Mouse (Mus musculus): ENCODE data around the gene Cdk19. TPM values are rescaled to one million over a fixed set of nuclear protein-coding genes. Genes with fewer than 3 reads are reported as not detected.
A peak's percentile ranks its signal among the peaks of the same experiment; 100 is the strongest.

Cdk19 gene
- polyA plus RNA-seq, 1 experiment from 2014 or later, result 6.1 TPM

DNA sequence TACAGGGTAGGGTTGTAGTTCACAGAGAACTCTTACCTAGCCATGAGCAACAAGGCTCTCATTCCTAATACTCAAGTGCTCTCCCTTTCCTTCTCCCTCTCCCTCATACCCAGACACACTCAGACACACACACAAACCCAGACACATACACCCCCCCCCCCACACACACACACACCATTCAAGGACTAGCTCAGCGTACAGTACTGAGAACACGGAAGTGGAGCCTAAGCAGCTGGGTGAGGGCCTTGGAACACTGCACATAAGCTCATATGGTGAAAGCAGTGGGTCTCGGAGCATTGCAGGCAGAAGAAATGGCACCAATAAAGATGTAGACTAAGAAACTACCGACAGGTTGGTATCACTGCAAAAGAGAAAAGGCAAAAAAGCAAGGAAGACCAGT lies 105.2 kb downstream of the Cdk19 start:
- no peaks in the 10 kb centered on the region for H3K27me3 ChIP-seq (replicated peaks)
- peaks cover 33% of the 10 kb centered on the region for H3K4me1 ChIP-seq
- no peak for ATAC-seq (ENCODE audit: extremely low read depth, insufficient number of reproducible peaks, low FRiP score, low TSS enrichment)
- no peaks in the 10 kb centered on the region for H3K9me3 ChIP-seq
- no peak overlapping the region for H3K27ac ChIP-seq (replicated peaks)
- no peak overlapping the region for H3K4me3 ChIP-seq
- 87% methylated on average over 4 of the region's 4 CpGs for WGBS
- H3K9ac ChIP-seq, result no peak overlapping the region
- H3K36me3 ChIP-seq, result 0 out of 2 replicates have a peak, but pooled peaks cover 3% of the 10 kb centered on the region
- no peak overlapping the region for H3K4me2 ChIP-seq

DNA sequence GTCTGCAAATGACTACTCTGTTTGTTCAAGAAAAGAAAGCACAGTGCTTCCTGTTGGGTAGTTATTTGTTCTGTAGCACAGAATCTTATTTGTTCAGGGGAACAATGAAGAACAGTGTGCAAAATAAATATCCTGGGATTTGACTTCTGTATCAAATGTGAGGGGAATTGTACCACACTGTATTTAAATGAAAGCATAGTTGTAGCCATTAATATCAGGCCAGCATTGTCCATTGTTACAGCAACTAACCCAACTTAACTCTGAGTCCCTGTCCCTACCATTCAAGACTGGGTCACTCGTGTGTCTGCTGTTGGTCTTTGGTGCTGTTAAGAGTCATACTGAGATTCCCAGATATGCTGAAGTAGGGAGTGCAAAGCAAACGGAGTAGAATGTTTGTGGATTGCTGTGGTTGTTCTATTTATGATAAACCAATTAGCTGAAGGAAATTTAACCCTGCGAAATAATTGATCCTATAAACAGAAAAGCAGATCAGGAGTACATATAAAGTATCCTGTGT lies 106.8 kb downstream of the Cdk19 start:
- peaks cover 27% of the 10 kb centered on the region for H3K4me1 ChIP-seq
- ATAC-seq (ENCODE audit: extremely low read depth, insufficient number of reproducible peaks, low FRiP score, low TSS enrichment), result no peak
- H3K27me3 ChIP-seq (replicated peaks), result no peaks in the 10 kb centered on the region
- WGBS, result 47% methylated on average over 3 of the region's 3 CpGs
- H3K36me3 ChIP-seq, result 0 out of 2 replicates have a peak, but pooled peaks cover 3% of the 10 kb centered on the region
- no peak overlapping the region for H3K9ac ChIP-seq
- H3K4me2 ChIP-seq, result no peak overlapping the region
- H3K27ac ChIP-seq (replicated peaks), result peak overlapping the region; percentile 5
- no peaks in the 10 kb centered on the region for H3K9me3 ChIP-seq
- H3K4me3 ChIP-seq, result no peak overlapping the region

DNA sequence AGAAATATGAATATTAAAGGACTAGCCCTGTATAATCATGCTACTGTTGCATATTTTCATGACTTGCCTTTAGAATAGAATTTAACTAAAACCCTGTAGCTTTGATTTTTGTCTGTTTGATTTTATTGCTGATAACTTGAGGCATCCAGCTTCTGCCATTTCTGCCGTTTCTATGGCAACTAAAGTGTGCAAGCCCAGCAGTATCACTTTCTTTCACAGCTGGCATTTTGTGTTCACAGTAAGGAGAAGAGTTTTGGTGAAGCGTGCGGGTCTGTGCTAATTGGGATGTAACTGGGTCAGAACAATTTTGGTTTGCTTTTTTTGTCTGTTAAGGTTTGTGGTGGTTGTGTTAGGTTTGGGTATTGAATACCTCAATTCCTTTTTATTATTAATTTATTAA lies 107.3 kb downstream of the Cdk19 start:
- WGBS, result 81% methylated on average over 3 of the region's 3 CpGs
- ATAC-seq (ENCODE audit: extremely low read depth, insufficient number of reproducible peaks, low FRiP score, low TSS enrichment), result no peak
- H3K27me3 ChIP-seq (replicated peaks), result no peaks in the 10 kb centered on the region

DNA sequence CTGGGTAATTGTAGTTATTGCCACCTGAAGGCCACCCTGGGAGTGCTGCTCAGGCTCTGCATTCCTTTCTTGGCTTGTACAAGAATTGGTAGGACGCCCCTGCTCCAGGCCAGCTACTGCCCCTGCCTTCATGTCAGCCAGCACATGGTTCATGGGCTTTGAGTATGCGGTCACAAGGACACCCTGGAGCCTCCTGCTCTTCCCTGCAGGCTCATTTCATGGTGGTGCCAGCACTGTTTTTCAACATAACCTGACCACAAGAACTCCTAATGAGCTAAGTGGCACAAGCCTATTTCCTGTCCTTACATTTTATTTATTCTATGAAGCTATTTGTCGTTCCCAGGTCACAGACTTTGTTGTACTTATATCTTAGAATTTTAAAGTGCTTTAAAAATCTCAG lies 107.9 kb downstream of the Cdk19 start:
- Histone ChIP-seq H3K4me3 (no peak overlapping the region), H3K4me1 (peaks cover 29% of the 10 kb centered on the region), H3K9ac (no peak overlapping the region), H3K27me3 (replicated peaks) (no peaks in the 10 kb centered on the region), H3K27ac (replicated peaks) (no peak overlapping the region), H3K4me2 (no peak overlapping the region), H3K36me3 (0 out of 2 replicates have a peak, but pooled peaks cover 3% of the 10 kb centered on the region), H3K9me3 (no peaks in the 10 kb centered on the region)
- WGBS, result 58% methylated on average over 3 of the region's 3 CpGs
- no peak for ATAC-seq (ENCODE audit: extremely low read depth, insufficient number of reproducible peaks, low FRiP score, low TSS enrichment)

More for the DNA sequence above, 107.3 kb downstream of the Cdk19 start:
- Histone ChIP-seq H3K4me2 (no peak overlapping the region), H3K4me1 (peaks cover 26% of the 10 kb centered on the region), H3K4me3 (no peak overlapping the region), H3K9me3 (no peaks in the 10 kb centered on the region), H3K9ac (no peak overlapping the region), H3K36me3 (0 out of 2 replicates have a peak, but pooled peaks cover 3% of the 10 kb centered on the region), H3K27ac (replicated peaks) (no peak overlapping the region)

DNA sequence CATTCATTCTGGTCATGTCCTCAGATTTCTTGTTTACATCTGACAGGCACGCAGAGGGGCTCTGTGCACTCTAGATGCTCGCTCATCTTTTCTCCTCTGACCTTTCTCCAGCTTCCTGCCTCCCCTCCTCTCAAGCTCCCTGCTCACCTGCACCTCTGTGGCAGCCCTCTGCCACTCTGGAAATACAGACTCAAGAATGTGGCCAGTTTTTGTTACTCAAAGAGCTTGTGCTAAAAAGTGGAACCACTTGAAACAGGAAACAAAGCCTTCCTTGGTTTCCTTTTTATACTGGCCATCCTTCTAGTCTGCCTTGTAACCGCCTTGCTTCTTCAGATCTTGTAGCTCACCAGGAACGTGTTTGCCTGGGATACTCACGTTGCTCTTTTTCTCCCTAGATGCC lies 108.6 kb downstream of the Cdk19 start:
- H3K4me3 ChIP-seq, result no peak overlapping the region
- 0 out of 2 replicates have a peak, but pooled peaks cover under 1% of the 10 kb centered on the region for H3K36me3 ChIP-seq
- no peaks in the 10 kb centered on the region for H3K27me3 ChIP-seq (replicated peaks)
- no peak overlapping the region for H3K27ac ChIP-seq (replicated peaks)
- no peaks in the 10 kb centered on the region for H3K9me3 ChIP-seq
- no peak overlapping the region for H3K9ac ChIP-seq
- H3K4me1 ChIP-seq, result peaks cover 29% of the 10 kb centered on the region
- 62% methylated on average over 5 of the region's 5 CpGs for WGBS
- H3K4me2 ChIP-seq, result no peak overlapping the region
- no peak for ATAC-seq (ENCODE audit: extremely low read depth, insufficient number of reproducible peaks, low FRiP score, low TSS enrichment)

DNA sequence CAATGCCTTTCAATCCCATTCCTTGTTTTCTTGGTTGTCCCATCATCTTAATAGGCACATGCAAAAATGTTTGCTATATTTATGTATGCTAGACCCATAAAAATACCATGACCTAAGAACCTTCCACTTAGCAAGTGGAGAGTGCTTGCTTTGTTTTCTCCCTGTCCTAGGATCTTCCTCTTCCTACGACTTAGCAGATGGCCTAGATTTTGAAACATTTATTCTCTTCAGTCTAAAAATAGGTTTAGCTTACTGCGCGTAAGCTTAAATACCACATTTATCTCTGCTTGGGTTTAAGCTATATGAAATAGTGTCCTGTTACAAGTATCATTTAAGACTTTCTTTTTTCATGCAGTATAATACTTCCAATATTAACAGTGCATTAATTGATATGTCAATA lies 109.1 kb downstream of the Cdk19 start:
- H3K4me2 ChIP-seq, result no peak overlapping the region
- no peak overlapping the region for H3K9ac ChIP-seq
- H3K27me3 ChIP-seq (replicated peaks), result no peaks in the 10 kb centered on the region
- H3K4me3 ChIP-seq, result no peak overlapping the region
- no peaks in the 10 kb centered on the region for H3K36me3 ChIP-seq
- no peak for ATAC-seq (ENCODE audit: extremely low read depth, insufficient number of reproducible peaks, low FRiP score, low TSS enrichment)
- H3K9me3 ChIP-seq, result no peaks in the 10 kb centered on the region
- 57% methylated on average over 3 of the region's 3 CpGs for WGBS
- no peak overlapping the region for H3K27ac ChIP-seq (replicated peaks)
- H3K4me1 ChIP-seq, result peaks cover 29% of the 10 kb centered on the region

DNA sequence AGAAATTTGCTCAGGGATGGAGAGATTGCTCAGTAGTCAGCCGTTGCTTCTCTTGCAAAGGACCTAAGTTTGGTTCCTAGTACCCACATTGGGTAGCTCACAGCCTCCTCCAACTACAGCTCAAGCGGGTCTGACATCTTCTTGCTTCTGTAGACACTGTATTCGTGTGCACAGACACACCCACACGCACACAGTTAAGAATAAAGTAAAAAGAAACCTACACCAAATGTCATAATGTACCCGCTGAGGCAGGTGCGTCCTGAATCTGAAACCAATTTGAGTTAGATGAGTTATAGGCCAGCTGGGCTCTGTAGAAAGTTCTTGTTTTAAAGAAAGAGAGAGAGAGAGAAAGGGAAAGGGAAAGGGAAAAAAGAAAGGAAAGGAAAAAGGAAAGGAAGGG lies 110.2 kb downstream of the Cdk19 start:
- 89% methylated on average over 6 of the region's 6 CpGs for WGBS
- H3K4me2 ChIP-seq, result no peak overlapping the region
- H3K9me3 ChIP-seq, result no peaks in the 10 kb centered on the region
- no peak for ATAC-seq (ENCODE audit: extremely low read depth, insufficient number of reproducible peaks, low FRiP score, low TSS enrichment)
- no peak overlapping the region for H3K9ac ChIP-seq
- H3K27ac ChIP-seq (replicated peaks), result no peak overlapping the region
- peaks cover 25% of the 10 kb centered on the region for H3K4me1 ChIP-seq
- H3K36me3 ChIP-seq, result no peaks in the 10 kb centered on the region
- no peaks in the 10 kb centered on the region for H3K27me3 ChIP-seq (replicated peaks)
- H3K4me3 ChIP-seq, result no peak overlapping the region

DNA sequence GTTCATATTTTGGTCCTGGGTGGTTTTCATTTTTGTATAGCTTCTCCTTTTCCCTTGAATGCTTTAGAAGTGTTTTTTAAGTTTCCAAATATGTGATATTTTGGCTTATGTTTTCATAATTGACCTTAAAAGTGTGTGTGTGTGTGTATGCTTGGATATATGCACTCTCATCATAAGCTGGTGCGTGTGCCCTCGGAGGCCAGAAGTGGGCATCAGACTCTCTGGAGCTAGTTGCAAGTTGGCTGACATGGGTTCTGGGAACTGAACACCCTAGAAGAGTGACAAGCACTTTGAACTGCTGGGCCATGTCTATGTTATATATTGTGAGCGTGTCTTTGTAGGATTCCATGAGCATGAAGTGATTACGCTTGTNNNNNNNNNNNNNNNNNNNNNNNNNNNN lies 110.8 kb downstream of the Cdk19 start:
- WGBS, result 92% methylated on average over 4 of the region's 4 CpGs
- Histone ChIP-seq H3K36me3 (0 out of 2 replicates have a peak, but pooled peaks cover 2% of the 10 kb centered on the region), H3K4me3 (no peak overlapping the region), H3K9me3 (no peaks in the 10 kb centered on the region), H3K9ac (no peak overlapping the region), H3K4me1 (peaks cover 25% of the 10 kb centered on the region), H3K4me2 (no peak overlapping the region), H3K27me3 (replicated peaks) (no peaks in the 10 kb centered on the region), H3K27ac (replicated peaks) (no peak overlapping the region)
- no peak for ATAC-seq (ENCODE audit: extremely low read depth, insufficient number of reproducible peaks, low FRiP score, low TSS enrichment)

DNA sequence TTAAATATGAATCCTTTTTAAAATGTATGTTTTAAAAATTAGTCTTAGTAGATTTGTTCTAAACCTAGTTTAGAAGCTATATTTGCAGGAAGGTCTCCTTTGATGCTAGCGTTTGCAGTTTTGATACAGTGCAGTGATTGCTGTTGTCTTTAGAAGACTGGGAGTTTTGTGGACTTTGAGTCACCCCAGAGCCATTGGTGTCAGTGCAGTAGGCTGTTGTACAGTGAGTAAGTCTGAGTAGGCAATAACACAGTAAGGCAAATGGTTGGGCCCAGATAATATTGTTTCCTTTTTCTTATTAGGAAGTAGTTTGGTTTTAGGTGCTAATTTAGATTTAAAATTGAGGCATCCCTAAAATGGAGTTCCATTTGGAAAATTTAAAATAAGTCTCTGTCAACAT lies 117.8 kb downstream of the Cdk19 start:
- Histone ChIP-seq H3K9me3 (no peaks in the 10 kb centered on the region), H3K9ac (no peak overlapping the region), H3K4me3 (no peak overlapping the region), H3K27me3 (replicated peaks) (no peaks in the 10 kb centered on the region), H3K4me2 (no peak overlapping the region), H3K36me3 (0 out of 2 replicates have a peak, but pooled peaks cover 2% of the 10 kb centered on the region), H3K4me1 (peaks cover 2% of the 10 kb centered on the region), H3K27ac (replicated peaks) (no peak overlapping the region)
- ATAC-seq (ENCODE audit: extremely low read depth, insufficient number of reproducible peaks, low FRiP score, low TSS enrichment), result no peak
- 75% methylated on average over 1 of the region's 1 CpGs for WGBS

DNA sequence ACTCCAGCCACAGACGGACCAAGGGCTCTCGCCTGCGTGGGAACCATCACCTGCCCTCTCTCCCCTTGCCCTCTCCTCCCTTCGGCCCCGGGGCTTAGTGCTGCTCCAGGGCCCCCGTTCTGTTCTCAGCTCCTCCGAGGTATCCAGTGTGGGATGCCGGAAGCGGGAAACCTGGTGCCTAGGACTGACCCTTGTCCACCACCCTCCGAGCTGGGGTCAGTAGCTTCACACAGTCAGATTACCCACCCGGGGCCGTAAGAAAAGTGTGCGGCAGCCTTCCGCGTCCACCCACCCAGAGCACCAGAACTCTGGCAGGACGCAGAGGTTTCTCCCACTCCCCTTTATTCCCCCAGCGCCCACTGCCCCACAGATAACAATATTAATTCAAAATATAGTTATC lies 119.8 kb downstream of the Cdk19 start:
- WGBS, result 86% methylated on average over 17 of the region's 17 CpGs
- no peak overlapping the region for H3K4me2 ChIP-seq
- H3K36me3 ChIP-seq, result 0 out of 2 replicates have a peak, but pooled peaks cover 2% of the 10 kb centered on the region
- no peaks in the 10 kb centered on the region for H3K27me3 ChIP-seq (replicated peaks)
- no peaks in the 10 kb centered on the region for H3K9me3 ChIP-seq
- H3K27ac ChIP-seq (replicated peaks), result no peak overlapping the region
- ATAC-seq (ENCODE audit: extremely low read depth, insufficient number of reproducible peaks, low FRiP score, low TSS enrichment), result no peak
- H3K9ac ChIP-seq, result no peak overlapping the region
- no peaks in the 10 kb centered on the region for H3K4me1 ChIP-seq
- no peak overlapping the region for H3K4me3 ChIP-seq

DNA sequence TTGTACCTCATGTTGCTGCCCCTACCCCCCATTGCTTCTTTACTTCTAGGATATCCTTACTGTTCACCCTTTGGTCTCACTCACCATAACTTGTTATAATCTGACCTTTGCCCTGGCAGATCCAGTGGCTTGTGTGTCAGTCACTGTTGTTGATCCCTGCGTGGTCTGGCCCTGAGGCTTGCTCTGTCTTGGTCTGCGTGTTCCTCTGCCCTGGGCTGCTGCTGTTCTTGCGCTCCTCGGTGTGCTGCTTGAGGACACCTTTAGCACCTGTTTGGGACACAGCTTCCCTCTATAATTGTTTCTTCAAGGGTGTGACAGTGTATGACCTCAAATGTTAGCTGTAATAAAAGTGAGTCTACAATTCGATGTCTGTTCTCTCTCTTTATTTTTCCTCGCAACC lies 122.0 kb downstream of the Cdk19 start:
- no peak overlapping the region for H3K4me3 ChIP-seq
- WGBS, result 81% methylated on average over 6 of the region's 6 CpGs
- no peak overlapping the region for H3K27ac ChIP-seq (replicated peaks)
- H3K27me3 ChIP-seq (replicated peaks), result no peaks in the 10 kb centered on the region
- no peaks in the 10 kb centered on the region for H3K9me3 ChIP-seq
- H3K36me3 ChIP-seq, result no peaks in the 10 kb centered on the region
- no peak overlapping the region for H3K9ac ChIP-seq
- no peaks in the 10 kb centered on the region for H3K4me1 ChIP-seq
- no peak for ATAC-seq (ENCODE audit: extremely low read depth, insufficient number of reproducible peaks, low FRiP score, low TSS enrichment)
- no peak overlapping the region for H3K4me2 ChIP-seq

DNA sequence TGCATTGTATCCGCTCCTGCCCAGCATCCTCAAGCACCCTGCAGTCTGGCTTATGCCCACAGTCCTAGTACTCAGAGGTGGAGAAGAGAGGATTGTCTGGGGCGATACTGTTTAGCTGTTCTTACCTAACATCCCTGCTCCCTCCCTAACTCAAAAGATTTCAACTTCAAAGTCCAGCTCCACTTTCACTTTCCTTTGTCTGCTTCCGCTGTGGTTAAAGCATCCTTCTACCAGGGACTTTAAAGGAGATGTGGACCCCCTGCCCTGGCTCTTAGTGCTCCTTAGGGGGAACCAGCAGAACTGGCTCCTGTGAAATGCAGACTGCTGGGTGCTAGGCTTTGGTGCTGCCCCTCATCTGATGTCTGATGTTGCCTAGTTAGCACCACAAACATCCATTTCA lies 122.9 kb downstream of the Cdk19 start:
- no peak overlapping the region for H3K4me3 ChIP-seq
- WGBS, result 57% methylated on average over 3 of the region's 3 CpGs

More for the DNA sequence above, 122.9 kb downstream of the Cdk19 start:
- H3K9ac ChIP-seq, result no peak overlapping the region
- H3K4me2 ChIP-seq, result no peak overlapping the region
- no peak overlapping the region for H3K27ac ChIP-seq (replicated peaks)
- no peaks in the 10 kb centered on the region for H3K27me3 ChIP-seq (replicated peaks)
- no peaks in the 10 kb centered on the region for H3K4me1 ChIP-seq
- no peak for ATAC-seq (ENCODE audit: extremely low read depth, insufficient number of reproducible peaks, low FRiP score, low TSS enrichment)
- no peaks in the 10 kb centered on the region for H3K9me3 ChIP-seq
- 0 out of 2 replicates have a peak, but pooled peaks cover 4% of the 10 kb centered on the region for H3K36me3 ChIP-seq

Measured in heart, embryonic 13.5 days (tissue).